Mouse (Mus musculus): ENCODE measurements at regions not wholly inside any gene's neighbourhood (a gene's known extent, or its start where the extent isn't known, plus 50 kb on each side); places are given as distances from the start of the nearest gene placed in this dataset.

DNA sequence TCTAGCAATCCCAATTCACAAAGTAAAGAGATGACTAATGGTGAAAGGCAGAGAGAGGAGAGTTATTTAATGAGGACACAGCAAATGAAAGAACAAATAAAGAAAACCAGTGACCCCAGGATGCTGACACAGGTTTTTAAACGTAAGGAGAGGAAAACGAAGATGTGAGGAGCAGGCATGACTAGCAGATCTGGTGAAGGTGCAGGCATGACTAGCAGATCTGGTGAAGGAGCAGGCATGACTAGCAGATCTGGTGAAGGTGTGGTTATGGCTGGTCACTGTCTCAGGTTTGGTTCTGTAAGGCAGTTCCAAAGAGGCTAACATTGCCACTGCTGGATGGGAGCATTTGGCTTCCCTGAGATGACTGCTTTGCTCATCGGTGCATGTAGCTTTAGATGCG lies 57.0 kb downstream of the Mbl2 start:
- no peak for DNase-seq

DNA sequence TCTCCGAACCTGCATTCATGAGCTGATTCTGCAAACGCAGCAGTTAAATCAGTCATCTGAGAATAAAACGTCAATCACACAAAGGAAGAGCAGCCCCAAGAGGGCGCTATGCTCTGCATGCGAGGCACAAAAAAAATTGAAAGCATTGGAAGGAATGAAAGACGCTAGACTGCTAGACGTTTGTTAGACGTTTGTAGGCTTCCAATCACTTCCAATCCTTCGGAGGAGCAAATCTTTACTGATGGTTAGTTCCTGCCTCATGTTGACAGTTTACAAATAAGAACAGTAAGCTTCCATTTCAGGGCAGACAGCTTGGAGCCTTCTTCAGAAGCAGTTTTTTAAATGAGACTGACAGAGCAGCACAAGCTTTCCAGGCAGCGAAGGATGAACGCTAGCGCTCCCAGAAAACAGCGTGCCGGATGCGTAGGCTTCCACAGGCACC lies 62.5 kb downstream of the Mbl2 start:
- DNase-seq = no peak

DNA sequence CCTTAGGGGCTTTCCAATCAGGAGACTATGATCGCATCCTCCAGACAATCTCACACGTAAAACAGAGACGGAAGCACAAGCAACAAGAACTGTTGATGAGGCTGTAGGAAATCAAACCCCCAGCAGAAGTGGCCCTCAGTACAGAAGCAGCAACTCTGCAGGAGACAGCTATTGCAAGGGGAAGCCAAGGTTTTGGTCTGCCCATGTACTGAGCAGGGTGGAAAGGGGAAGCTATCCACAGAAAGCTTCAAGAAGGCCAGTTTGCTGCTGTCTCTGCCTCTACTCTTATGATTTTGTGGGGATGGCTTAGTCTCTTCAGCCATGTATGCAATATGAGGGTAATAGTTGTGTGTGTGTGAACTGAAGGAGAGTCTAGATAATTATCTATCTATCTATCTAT lies 63.3 kb downstream of the Mbl2 start:
- no peak for DNase-seq

- DNase-seq = no peak
Observed at GRCm38 (mm10) chr19:30299536-30299935, 66.8 kb downstream of the Mbl2 start.

DNA sequence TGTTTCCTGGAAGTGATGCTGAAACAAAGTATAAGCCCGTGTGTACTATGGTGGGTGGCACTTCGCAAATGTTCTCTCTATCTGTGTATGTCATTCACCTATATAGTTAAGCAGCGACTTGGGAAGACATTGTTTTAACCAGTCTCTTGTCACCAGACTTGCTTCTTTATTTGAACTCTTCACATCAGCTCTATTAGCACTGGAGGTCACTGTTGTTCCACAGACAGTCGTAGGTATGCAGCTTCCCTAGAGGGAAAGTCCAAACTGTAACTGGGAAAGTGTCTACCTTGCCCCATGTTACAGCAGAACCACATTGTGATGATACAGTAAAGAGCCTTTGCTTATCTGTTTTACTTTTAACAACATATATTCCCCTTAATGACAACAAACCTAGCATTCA lies 69.5 kb downstream of the Mbl2 start:
- no peak for DNase-seq

DNA sequence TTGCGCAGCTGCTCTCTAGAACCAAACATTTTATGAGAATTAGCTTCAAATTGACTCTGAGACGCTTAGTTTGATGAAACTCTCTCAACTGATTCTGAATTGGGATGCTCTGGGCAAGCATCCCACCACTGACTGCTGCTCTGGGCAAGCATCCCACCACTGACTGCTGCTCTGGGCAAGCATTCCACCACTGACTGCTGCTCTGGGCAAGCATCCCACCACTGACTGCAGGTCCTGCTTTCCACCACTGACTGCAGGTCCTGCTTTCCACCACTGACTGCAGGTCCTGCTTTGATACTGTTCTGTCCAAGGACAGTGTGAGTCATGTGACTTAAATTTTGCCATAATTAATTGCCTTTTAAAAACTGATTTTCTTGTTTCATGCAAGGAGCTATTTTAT lies 73.6 kb downstream of the Mbl2 start:
- DNase-seq = no peak

GRCm38 (mm10) chr19:30306919-30307318 lies 74.2 kb downstream of the Mbl2 start:
- DNase-seq = no peak

GRCm38 (mm10) chr19:30317314-30317713 lies 84.6 kb downstream of the Mbl2 start:
- DNase-seq = no peak

DNA sequence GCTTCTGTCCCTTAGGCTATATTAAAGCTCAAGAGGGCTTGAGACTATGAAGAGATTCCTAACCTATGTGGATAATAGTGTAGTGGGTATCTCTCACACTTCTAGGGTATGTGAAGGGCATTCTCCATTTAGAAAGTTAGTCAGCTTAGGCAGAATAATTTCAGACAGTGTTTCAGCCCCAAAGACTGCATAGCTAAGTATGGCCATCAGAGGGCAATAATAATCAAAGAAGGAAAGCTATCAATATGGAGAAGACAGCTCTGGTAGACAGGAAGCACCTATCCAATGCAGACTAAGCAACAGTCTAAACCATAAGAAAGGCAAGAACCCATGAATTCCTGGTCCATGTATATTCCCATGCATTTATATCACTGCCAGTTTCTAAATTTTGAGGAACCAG lies 95.0 kb downstream of the Mbl2 start:
- no peak for DNase-seq

DNA sequence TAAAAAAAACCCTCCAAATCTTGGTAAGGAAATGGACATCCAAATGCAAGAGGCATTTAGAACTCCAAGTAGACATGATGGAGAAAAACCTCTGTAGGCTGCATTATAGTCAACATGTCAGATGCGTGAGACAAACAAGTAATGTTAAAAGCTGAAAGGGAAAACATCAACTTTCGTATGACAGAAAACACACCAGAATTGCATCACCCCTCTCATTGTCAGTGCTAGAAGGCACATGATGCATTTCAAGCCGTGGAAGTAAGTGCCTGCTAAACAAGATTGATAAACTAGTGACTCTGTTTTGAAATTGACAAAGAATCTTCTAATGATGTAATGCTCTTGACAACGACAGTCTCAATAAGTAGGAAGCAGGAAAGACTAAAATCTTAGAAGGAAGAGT lies 96.1 kb downstream of the Mbl2 start:
- DNase-seq = no peak

- no peak for DNase-seq
Observed at GRCm38 (mm10) chr19:30330792-30331191, 98.0 kb downstream of the Mbl2 start.

DNA sequence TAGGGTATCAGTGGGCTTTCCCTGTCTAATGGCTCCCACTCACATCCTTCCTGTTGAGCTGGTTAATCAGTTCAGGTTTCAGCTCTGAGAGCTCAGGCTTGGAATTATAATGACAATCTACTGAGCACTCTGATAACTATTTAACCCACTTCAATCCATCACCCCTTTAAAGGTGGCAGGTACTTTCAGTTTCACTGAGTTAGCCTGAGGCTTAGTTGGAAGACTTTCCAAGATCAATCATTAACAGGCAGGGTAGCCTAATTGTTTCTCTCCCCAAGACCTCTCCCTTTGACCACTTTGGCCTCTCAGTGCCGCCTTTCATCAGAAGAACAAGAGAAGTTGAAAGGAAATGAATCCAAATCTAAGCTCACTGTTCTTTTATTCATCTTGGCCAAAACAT lies 99.1 kb downstream of the Mbl2 start:
- no peak for DNase-seq

GRCm38 (mm10) chr19:30344401-30344800 lies 111.7 kb downstream of the Mbl2 start:
- no peak for DNase-seq

DNA sequence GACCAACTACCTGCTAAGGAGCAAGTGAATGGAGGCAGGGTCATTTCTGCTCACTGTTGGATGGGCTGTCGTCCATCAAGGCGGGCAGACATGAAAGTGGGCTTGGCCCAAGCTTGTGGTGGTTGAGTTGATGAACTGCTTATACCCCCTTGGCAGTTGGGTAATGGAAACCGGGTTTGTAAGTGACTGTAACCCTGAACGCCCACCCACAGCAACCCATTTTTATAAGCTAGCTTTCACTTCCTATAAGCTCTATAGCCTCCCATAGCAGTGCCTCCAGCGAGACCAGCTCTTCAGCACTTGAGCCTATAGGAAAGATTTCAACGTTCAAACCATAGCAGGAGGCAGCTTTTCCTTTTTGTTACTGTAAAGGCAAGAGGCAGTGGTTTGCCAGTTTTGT lies 116.2 kb downstream of the Mbl2 start:
- no peak for DNase-seq

DNA sequence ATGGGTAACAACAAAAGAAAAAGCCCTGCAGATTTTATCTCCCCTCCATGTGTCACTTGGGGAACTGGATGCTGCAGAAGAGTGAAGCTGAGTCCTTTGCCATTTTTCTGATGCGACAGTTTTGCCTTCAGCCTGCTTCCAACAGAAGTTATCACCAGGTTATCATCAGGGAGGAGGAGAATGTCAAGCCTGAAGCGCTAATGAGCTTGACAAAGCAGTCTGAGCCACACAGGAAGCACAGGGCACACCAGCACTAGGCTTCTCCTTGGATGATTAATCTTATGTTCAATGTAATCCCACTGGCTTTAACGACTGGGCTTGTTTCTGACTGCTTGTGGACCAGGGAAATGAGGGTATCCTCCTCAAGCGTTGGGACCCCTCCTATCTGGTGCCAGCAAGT lies 122.2 kb downstream of the Mbl2 start:
- no peak for DNase-seq

DNA sequence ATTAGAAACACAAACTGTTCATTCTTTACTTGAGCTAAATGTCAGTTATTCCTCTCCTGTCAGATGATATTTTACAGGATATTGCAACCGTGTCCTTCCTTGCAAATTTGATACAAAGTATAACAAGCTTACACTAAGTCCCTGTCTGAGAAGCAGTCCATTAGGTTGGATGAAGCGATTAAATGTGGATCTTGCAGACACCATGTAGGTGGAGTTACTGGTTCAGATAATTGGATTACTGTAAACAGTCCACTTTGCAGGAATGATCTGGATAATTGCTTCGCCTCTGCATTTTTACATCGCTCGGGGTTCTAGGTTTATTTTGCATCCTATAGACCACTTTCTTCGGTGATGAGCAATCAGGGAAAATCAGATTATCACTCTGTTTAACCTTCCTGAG lies 126.2 kb downstream of the Mbl2 start:
- no peak for DNase-seq

GRCm38 (mm10) chr19:30371901-30372300 lies 139.2 kb downstream of the Mbl2 start:
- peak; percentile 3 for DNase-seq

GRCm38 (mm10) chr19:30379767-30380166 lies 147.0 kb downstream of the Mbl2 start:
- no peak for DNase-seq

DNA sequence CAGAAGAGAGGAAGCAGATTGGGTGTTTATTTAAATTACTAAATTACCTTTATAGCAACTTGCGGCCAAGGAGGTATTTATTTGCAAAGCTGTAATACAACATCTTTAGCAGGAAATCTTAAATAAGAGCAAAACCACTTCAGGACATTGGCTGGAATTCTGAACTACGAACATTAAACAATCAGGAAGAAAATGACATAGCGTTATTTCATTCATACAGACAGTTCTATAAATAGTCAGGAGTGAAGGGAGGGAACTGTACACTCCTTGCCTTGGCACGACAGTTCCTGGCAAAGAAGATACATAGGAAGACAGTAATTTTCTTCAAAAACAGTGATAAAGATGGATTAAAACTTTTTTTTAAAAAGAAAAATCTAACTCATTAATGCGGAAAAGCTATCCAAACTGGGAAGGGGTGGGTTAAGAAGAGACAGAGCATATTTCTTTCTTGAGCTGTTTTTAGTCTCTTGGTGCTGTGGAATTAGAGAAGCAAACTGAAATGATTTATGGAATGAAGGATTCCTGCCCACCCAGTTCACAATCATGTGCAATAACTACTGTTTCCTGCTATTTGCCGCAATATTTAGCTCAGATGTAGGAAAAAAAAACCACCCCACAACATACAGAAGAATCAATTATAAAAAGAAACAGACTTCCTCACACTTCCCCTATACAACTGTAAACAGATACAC lies 147.9 kb downstream of the Mbl2 start:
- no peak for DNase-seq

DNA sequence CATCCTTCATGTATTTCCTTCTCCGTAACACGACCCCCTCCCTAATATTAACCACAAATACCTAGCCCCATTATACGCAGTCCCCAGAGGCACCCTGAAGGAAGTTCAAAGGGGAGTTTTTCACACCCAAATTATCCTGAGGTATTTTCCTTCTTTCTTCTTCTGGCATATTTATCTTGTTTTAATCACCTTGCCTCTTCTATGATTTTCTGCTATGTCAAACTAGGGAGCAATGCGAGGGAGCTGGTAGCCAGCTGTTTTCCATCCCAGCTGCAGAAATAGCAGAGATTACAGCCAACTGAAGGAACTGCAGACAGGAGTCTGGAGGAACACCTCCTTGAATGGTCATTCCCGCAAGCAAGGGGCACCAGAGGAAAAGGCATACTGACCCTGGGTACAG lies 155.7 kb downstream of the Dkk1 start:
- no peak for DNase-seq

DNA sequence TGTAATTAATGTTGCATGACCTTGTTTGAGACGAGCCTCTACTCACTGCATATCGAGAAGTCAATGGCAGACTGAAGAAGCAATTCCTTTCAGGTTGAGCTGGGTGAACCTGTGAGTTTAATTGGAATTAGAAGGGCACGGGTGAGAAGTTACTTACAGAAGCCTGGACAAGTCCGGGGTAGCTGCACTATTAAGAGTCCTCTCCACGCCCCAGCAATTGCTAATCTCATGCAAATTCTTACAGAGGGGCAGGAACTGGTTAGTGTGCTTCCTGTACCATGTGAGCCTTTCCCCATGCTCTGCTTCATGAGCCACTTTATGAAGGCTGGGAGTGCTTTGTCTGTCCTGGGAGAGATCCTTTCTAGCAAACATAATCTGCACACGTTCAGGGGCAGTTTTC lies 142.5 kb downstream of the Dkk1 start:
- DNase-seq = no peak

- no peak for DNase-seq
Observed at GRCm38 (mm10) chr19:30419556-30420280, 129.7 kb downstream of the Dkk1 start.

- DNase-seq = no peak
Observed at GRCm38 (mm10) chr19:30425627-30426026, 123.8 kb downstream of the Dkk1 start.

DNA sequence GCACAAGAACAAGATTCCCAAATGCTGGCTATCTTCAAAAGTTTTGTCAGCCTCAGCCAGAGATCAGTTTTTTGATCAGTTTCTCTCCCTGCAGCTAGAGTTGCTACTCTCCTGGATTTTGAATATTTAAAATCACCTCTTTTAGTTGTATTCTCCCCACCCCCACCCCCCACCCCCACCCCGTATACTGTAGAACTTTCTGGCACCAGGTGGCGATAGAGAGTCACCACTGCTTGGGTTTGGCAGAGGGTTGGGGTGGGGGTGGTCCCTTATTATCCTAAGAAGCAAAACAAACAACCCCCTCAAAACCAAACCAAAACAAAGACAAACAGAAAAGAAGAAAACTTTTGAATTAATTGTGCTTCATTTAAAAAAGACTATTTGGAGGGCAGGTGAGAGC lies 122.0 kb downstream of the Dkk1 start:
- DNase-seq = peak; percentile 16

DNA sequence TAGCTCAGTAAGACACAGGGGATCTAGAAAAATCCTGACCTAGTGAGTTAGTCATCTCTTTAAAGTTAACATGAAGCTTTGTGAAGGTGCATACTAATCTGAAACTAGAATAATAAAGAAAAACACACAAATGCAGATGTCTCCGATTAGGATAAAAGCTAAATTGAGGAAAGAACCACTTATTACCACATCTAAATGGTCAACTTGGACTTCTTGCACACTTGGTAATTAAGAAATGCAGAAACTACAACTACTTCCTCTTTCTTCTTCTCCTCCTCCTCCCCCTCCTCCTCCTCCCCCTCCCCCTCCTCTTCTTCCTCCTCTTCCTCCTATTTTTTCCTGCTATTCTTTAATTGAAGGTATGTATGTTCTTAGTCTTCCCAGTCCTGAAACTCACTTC lies 116.3 kb downstream of the Dkk1 start:
- DNase-seq = no peak

Measured in thymus, postnatal 14 days (tissue).